Mouse (Mus musculus) liver, embryonic 18 days (tissue): ENCODE measurements around the gene C130073F10Rik. TPM values are rescaled to one million over a fixed set of nuclear protein-coding genes. Genes with fewer than 3 reads are reported as not detected.

Source experiments
- polyA plus RNA-seq: library from polyadenylated mRNA; depleted of rRNA; stranded (reverse); fragments of >200 nt; gene quantifications from 2 replicates; pipeline ENCODE4 v1.2.3, GENCODE M21; 2012; rRNA removed

The C130073F10Rik gene
- not detected in 2 replicates for polyA plus RNA-seq

GRCm38 (mm10) chr4:101893656-101894420 lies at the start of gene C130073F10Rik:
C130073F10Rik (minus strand) TSS chr4:101893789.

GRCm38 (mm10) chr4:101940107-101940506 lies 46.5 kb upstream of the C130073F10Rik start, which contains the start of gene Gm12794:
Gm12794 (plus strand) TSS chr4:101940407.

GRCm38 (mm10) chr4:101908821-101909220 lies 15.2 kb upstream of the C130073F10Rik start, which contains the start of gene Gm12800:
Gm12800 (plus strand) TSS chr4:101909121.

GRCm38 (mm10) chr4:101843923-101844322 lies 49.7 kb downstream of the C130073F10Rik start, which contains the start of gene B020004J07Rik:
B020004J07Rik (minus strand) TSS chr4:101844023.

Other genes with a start within 250 kb of the C130073F10Rik start
- gene Leprot, start 246.1 kb downstream of the C130073F10Rik start, polyA plus RNA-seq = 33.7 and 34.5 TPM in 2 replicates
- gene Lepr, start 176.4 kb downstream of the C130073F10Rik start, polyA plus RNA-seq = 2.5 TPM in 2 replicates
- gene B020004J07Rik, start 49.8 kb downstream of the C130073F10Rik start, polyA plus RNA-seq = not detected in 2 replicates
- gene Gm12800, start 15.3 kb upstream of the C130073F10Rik start, polyA plus RNA-seq = not detected in 2 replicates
- gene Gm12794, start 46.6 kb upstream of the C130073F10Rik start, polyA plus RNA-seq = not detected in 2 replicates
- not detected in 2 replicates for gene Gm12790, start 87.3 kb upstream of the C130073F10Rik start, polyA plus RNA-seq
- gene Gm12789, start 92.8 kb upstream of the C130073F10Rik start, polyA plus RNA-seq = not detected in 2 replicates
- gene Pde4b, start 193.8 kb upstream of the C130073F10Rik start, polyA plus RNA-seq = 3.9 and 4.8 TPM in 2 replicates